Mouse (Mus musculus) right cerebral cortex, adult 2 months (tissue): ENCODE results near the gene Prkg1.
A peak's percentile ranks its signal among the peaks of the same experiment; 100 is the strongest.
"Not testable (repeated sequence)": the region's sequence is repeated elsewhere in the genome, so short reads cannot be mapped to it uniquely, and the experiment has no call there.

Experiments
- DNase-seq, 2 experiments: peaks; one replicate each; pipeline ENCODE4 v3.0.0; 2021 to 2022; ENCODE audit warnings: low spot score in 2 of 2

Gene Prkg1

GRCm38 (mm10) chr19:30626036-30626435, 1138.8 kb downstream of the Prkg1 start:
- no peak for DNase-seq

- no peak for DNase-seq
These were observed 1139.4 kb downstream of the Prkg1 start for GRCm38 (mm10) chr19:30625391-30625790.

- DNase-seq = no peak
These were observed 1141.2 kb downstream of the Prkg1 start for GRCm38 (mm10) chr19:30623620-30624019.

- DNase-seq = no peak
These were observed 1151.5 kb downstream of the Prkg1 start for GRCm38 (mm10) chr19:30613150-30613865.

- DNase-seq = no peak
These were observed 1178.5 kb downstream of the Prkg1 start for GRCm38 (mm10) chr19:30586366-30586765.

- no peak for DNase-seq
These were observed 1200.3 kb downstream of the Prkg1 start for GRCm38 (mm10) chr19:30564516-30564915.

- no peak for DNase-seq
These were observed 1201.0 kb downstream of the Prkg1 start for GRCm38 (mm10) chr19:30563876-30564275.

- DNase-seq = no peak
These were observed 1206.8 kb downstream of the Prkg1 start for GRCm38 (mm10) chr19:30558024-30558423.

- DNase-seq = peak; percentile 83 to 84
These were observed 1210.4 kb downstream of the Prkg1 start for GRCm38 (mm10) chr19:30554467-30554881.

- DNase-seq = no peak
These were observed 1211.1 kb downstream of the Prkg1 start for GRCm38 (mm10) chr19:30553740-30554139.

GRCm38 (mm10) chr19:30552260-30552659, 1212.6 kb downstream of the Prkg1 start:
- no peak for DNase-seq

GRCm38 (mm10) chr19:30549854-30550647, 1214.8 kb downstream of the Prkg1 start:
- DNase-seq = no peak

- DNase-seq = no peak
These were observed 1215.6 kb downstream of the Prkg1 start, which contains the start of gene Dkk1 for GRCm38 (mm10) chr19:30549044-30549853. Dkk1 (minus strand) TSS chr19:30549665.

GRCm38 (mm10) chr19:30548411-30549043, 1216.3 kb downstream of the Prkg1 start:
- no peak for DNase-seq

GRCm38 (mm10) chr19:30539365-30539941, 1225.4 kb downstream of the Prkg1 start:
- not testable (repeated sequence) for DNase-seq

- DNase-seq = no peak
These were observed 1248.1 kb downstream of the Prkg1 start for GRCm38 (mm10) chr19:30516771-30517170.
